Mouse (Mus musculus) gastrocnemius, adult 8-10 months (tissue): ENCODE measurements around the gene Wdr91. TPM values are rescaled to one million over a fixed set of nuclear protein-coding genes. Genes with fewer than 3 reads are reported as not detected.

Experiments used
- DNase-seq, 2 experiments: peaks; one replicate each; pipeline ENCODE4 v3.0.0; 2022; ENCODE audit warnings: low spot score in 2 of 2
- total RNA-seq, 4 experiments: library from RNA; stranded (reverse); gene quantifications; 2 replicates each; pipeline ENCODE4 v1.2.4; 2022

Wdr91 gene
- total RNA-seq, 4 experiments from 2014 or later = 3.6 to 5.1 (median 4.9) TPM

DNA sequence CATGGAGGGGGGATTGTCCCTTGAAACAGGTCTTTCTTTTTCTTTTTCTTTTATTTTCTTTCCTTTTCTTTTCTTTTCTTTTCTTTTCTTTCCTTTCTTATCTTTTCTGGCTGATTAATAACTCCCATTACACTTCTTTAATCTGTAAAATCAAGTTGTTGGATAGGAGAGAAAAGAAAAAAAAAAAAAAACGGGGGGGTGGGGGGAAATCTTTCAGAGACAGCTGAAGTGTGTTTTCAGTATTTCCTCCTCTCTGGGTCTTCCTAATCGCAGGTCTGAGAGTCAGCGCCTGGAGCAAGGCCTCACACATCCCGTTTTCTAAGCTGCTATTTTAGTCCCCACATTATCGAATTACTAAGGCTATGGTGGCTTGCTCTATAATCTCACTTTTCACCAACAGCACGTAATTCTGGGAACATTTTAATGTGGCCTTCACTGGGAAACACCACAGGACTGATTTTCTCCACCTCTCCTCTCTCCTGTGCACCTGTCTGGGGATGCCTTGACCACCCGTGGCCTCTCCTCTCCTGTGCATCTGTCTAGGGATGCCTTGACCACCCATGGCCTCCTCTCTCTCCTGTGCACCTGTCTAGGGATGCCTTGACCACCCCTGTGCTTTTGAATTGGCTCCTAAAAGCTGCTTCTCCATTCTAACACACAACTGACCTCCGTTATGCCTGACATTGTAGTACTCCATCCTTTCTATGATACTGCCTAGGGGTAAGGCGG is 46.7 kb downstream of the Wdr91 start:
- no peak for DNase-seq

DNA sequence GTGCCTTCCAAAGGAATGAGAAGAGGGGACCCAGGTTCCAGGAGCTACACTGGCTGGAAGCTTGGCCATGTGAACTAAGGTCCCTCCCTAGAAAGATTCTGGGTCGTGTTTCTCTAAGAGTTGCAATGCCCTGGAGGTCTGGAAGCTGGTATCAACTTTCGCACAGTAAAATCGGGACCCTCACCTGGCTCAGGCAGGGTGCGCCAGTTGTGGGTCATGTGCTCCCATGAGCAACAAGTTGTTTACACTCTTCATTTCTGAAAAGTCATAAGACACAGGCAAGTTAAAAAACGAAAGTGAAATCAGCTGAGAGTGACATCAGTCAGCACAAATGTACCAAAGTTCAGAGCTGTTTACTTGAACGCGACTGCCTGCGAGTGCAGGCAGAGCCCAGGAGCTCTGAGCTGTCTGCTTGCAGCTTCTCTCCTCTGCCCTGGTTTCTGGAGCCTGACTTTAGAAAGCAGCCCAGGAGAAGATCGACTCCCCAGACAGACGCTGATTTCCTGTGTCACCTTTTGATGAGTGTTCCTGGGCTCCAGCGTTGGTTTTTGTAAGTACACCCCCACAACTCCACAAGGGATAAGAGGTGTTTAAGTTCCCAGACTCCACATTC is 47.8 kb downstream of the Wdr91 start, which contains the start of gene Tmem140:
Gene Tmem140, plus strand, starts transcription at position 356 of the 613 bp plus-strand sequence.
- DNase-seq = no peak

DNA sequence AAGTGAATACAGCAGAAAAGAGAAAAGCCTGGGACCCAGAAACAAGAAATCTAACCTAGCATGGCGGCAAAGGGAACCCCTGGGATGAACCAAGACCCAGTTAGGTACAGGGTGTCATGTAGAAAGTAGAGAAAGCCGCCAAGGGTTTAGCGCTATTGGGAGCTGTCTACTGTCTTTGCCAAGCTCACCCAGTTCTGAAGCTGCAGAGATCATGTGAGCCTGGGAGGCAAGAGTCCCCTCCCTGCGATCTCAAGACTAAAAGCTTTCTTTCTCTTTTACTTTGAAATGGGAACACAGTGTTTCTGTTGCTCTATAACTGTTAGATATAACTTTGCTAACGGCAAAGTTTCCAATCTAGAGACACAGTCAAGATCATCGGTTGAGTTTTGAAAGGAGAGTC is 48.3 kb downstream of the Wdr91 start:
- no peak for DNase-seq

GRCm38 (mm10) chr6:34861546-34862053 is 49.1 kb downstream of the Wdr91 start:
- DNase-seq = no peak

DNA sequence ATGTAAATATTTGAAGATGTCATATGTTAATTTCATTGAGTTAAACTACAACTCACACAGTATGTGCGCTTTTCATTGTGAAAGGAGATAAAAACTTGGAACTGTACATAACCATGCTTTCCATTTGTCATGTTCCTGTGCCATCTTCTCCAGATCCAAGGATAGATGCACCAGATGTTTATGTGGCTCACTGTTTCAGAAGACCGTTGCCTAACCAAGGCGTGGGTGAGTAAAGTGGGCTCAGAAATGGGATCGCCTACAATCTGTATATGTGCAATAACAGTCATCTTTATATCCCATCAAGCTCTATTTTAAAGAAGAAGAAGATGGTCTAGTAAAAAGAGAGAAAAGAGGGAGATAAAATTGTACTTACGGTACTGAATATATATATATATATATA is 78.3 kb downstream of the Wdr91 start:
- DNase-seq = no peak

Other genes with a start within 250 kb of the Wdr91 start
- gene Agbl3, start 130.4 kb downstream of the Wdr91 start, total RNA-seq = 1 to 10 TPM; 1.0 to 2.1 (median 1.7) TPM
- 10 to 100 TPM; 26.9 to 32.4 (median 30.5) TPM for gene Tmem140, start 47.7 kb downstream of the Wdr91 start, total RNA-seq
- 1 to 10 TPM; 2.4 to 3.3 (median 2.7) TPM for gene Cyren, start 32.8 kb downstream of the Wdr91 start, total RNA-seq
- not detected for gene Stra8, start 9.3 kb upstream of the Wdr91 start, total RNA-seq
- not detected for gene Slc23a4, start 77.5 kb upstream of the Wdr91 start, total RNA-seq
- gene Cnot4, start 222.8 kb upstream of the Wdr91 start, total RNA-seq = 10 to 100 TPM; 25.7 to 29.1 (median 26.4) TPM